13 mouse cellular contexts compared by ENCODE assay signal in genomic region chr2:145324477-145324876, GRCm38 (mm10).
"Had no signal": no experiment of that assay in that cellular context is flagged by ENCODE, and none has a peak within 500 bp of the region (broad histone marks: within the 10 kb centered on the region; RNA-seq: fewer than 3 reads in every experiment).

No protein-coding gene starts in this region.

- H3K9me3 ChIP-seq: intestine, embryonic 15.5 days; limb, embryonic 13.5 days; liver, embryonic 15.5 days; midbrain, embryonic 15.5 days had no signal

- H3K9ac ChIP-seq: intestine, embryonic 15.5 days; limb, embryonic 13.5 days; liver, embryonic 15.5 days; lung, embryonic 14.5 days; midbrain, embryonic 15.5 days; neural tube, embryonic 13.5 days had no signal

- H3K4me3 ChIP-seq: intestine, embryonic 15.5 days; layer of hippocampus, adult 2 months; limb, embryonic 13.5 days; liver, embryonic 15.5 days; midbrain, embryonic 15.5 days; neural tube, embryonic 13.5 days had no signal

- H3K4me2 ChIP-seq: intestine, embryonic 15.5 days; limb, embryonic 13.5 days; liver, embryonic 15.5 days; lung, embryonic 14.5 days; midbrain, embryonic 11.5 days; midbrain, embryonic 15.5 days; neural tube, embryonic 13.5 days had no signal

- H3K36me3 ChIP-seq: intestine, embryonic 15.5 days; limb, embryonic 13.5 days; liver, embryonic 15.5 days; midbrain, embryonic 15.5 days; neural tube, embryonic 13.5 days had no signal

- DNase-seq: left cerebral cortex, postnatal 4 days; lung, embryonic 14.5 days; lung, postnatal 10 days; lung, postnatal 4 days; right cerebral cortex, postnatal 14 days; thymus, postnatal 36 days had no signal

- ATAC-seq: intestine, embryonic 15.5 days; midbrain, embryonic 15.5 days had no signal

- H3K27ac ChIP-seq: intestine, embryonic 15.5 days; layer of hippocampus, adult 2 months; limb, embryonic 13.5 days; liver, embryonic 15.5 days; midbrain, embryonic 15.5 days; neural tube, embryonic 13.5 days had no signal

- H3K27me3 ChIP-seq: intestine, embryonic 15.5 days; limb, embryonic 13.5 days; liver, embryonic 15.5 days; midbrain, embryonic 15.5 days; neural tube, embryonic 13.5 days had no signal

- H3K4me1 ChIP-seq: intestine, embryonic 15.5 days; limb, embryonic 13.5 days; liver, embryonic 15.5 days; midbrain, embryonic 15.5 days; neural tube, embryonic 13.5 days had no signal
